Mouse (Mus musculus) frontal cortex, postnatal 10 days (tissue): ENCODE measurements around the gene Vars.
"Not testable (repeated sequence)": the region's sequence is repeated elsewhere in the genome, so short reads cannot be mapped to it uniquely, and the experiment has no call there.

Experiments used
- DNase-seq, 2 experiments: peaks; one replicate each; pipeline ENCODE4 v3.0.0; 2022; ENCODE audit warnings: low spot score in 2 of 2, mixed read lengths in 1 of 2

Gene Vars

GRCm38 (mm10) chr17:35003022-35003838 lies 2.4 kb downstream of the Vars start:
- no peak for DNase-seq

- no peak for DNase-seq
These were observed 3.4 kb downstream of the Vars start for GRCm38 (mm10) chr17:35004075-35004717.

- no peak for DNase-seq
These were observed 4.4 kb downstream of the Vars start for GRCm38 (mm10) chr17:35005158-35005557.

- DNase-seq, result not testable (repeated sequence)
These were observed 5.1 kb downstream of the Vars start for GRCm38 (mm10) chr17:35005902-35006301.

GRCm38 (mm10) chr17:35007387-35007991 lies 6.7 kb downstream of the Vars start:
- no peak for DNase-seq

GRCm38 (mm10) chr17:35009586-35009985 lies 8.8 kb downstream of the Vars start:
- no peak for DNase-seq

GRCm38 (mm10) chr17:35011440-35011839 lies 10.7 kb downstream of the Vars start:
- no peak for DNase-seq

GRCm38 (mm10) chr17:35012430-35012829 lies 11.6 kb downstream of the Vars start:
- no peak for DNase-seq

- no peak for DNase-seq
These were observed 12.4 kb downstream of the Vars start for GRCm38 (mm10) chr17:35013221-35013620.

- DNase-seq, result no peak
These were observed 14.5 kb downstream of the Vars start for GRCm38 (mm10) chr17:35015296-35015695.

GRCm38 (mm10) chr17:35016376-35016775 lies 15.6 kb downstream of the Vars start, which contains the start of gene Vwa7:
Vwa7 (plus strand) TSS chr17:35016579.
- no peak for DNase-seq

- DNase-seq, result no peak
These were observed 16.3 kb downstream of the Vars start for GRCm38 (mm10) chr17:35016791-35017705.

GRCm38 (mm10) chr17:35017706-35018030 lies 16.9 kb downstream of the Vars start:
- DNase-seq, result no peak

GRCm38 (mm10) chr17:35018171-35018570 lies 17.4 kb downstream of the Vars start:
- no peak for DNase-seq

- DNase-seq, result no peak
These were observed 19.1 kb downstream of the Vars start for GRCm38 (mm10) chr17:35019894-35020293.

- DNase-seq, result no peak
These were observed 19.8 kb downstream of the Vars start for GRCm38 (mm10) chr17:35020551-35020950.

GRCm38 (mm10) chr17:35021163-35021808 lies 20.5 kb downstream of the Vars start:
- peak; percentile 73 to 80 for DNase-seq

- no peak for DNase-seq
These were observed 21.2 kb downstream of the Vars start for GRCm38 (mm10) chr17:35021842-35022477.

GRCm38 (mm10) chr17:35022541-35023060 lies 21.8 kb downstream of the Vars start:
- no peak for DNase-seq

GRCm38 (mm10) chr17:35023221-35023620 lies 22.4 kb downstream of the Vars start:
- DNase-seq, result no peak
